ENCODE assay signal across 9 mouse cellular contexts in genomic region chr3:51539567-51540408, GRCm38 (mm10). TPM values are rescaled to one million over a fixed set of nuclear protein-coding genes. Genes with fewer than 3 reads are reported as not detected.
DNase-seq lines count a peak whose midpoint lies in the region; ATAC-seq and TF ChIP-seq lines count a peak whose summit lies in the region.
"Had no signal": no experiment of that assay in that cellular context is flagged by ENCODE, and none has a peak within 500 bp of the region (broad histone marks: within the 10 kb centered on the region; RNA-seq: fewer than 3 reads in every experiment).

No protein-coding gene starts in this region.

- no peak overlapping the region for H3K27ac ChIP-seq in bone marrow macrophage, adult 2 months (ENCODE audit: insufficient read depth, low read depth, low read length)
- H3K27ac ChIP-seq in embryonic fibroblast, embryonic 13.5 days (ENCODE audit: insufficient read depth, low read length) = no peak overlapping the region
- H3K27ac ChIP-seq in hindbrain, embryonic 16.5 days (ENCODE audit: low read depth, low read length) = no peak overlapping the region
- H3K27ac ChIP-seq in neural tube, embryonic 14.5 days (ENCODE audit: low read depth, low read length) = no peak overlapping the region
- H3K27ac ChIP-seq: neural tube, embryonic 12.5 days had no signal

- no peak overlapping the region for H3K4me2 ChIP-seq in hindbrain, embryonic 16.5 days (ENCODE audit: low read length)
- H3K4me2 ChIP-seq in neural tube, embryonic 14.5 days (ENCODE audit: low read depth, low read length) = no peak overlapping the region
- H3K4me2 ChIP-seq: neural tube, embryonic 12.5 days had no signal

- no peak overlapping the region for H3K4me3 ChIP-seq in bone marrow macrophage, adult 2 months (ENCODE audit: insufficient read depth, low read length)
- H3K4me3 ChIP-seq in embryonic fibroblast, embryonic 13.5 days (ENCODE audit: insufficient read depth, low read length) = no peak overlapping the region
- no peak overlapping the region for H3K4me3 ChIP-seq in hindbrain, embryonic 16.5 days (ENCODE audit: low read length)
- no peak overlapping the region for H3K4me3 ChIP-seq in neural tube, embryonic 14.5 days (ENCODE audit: low read depth, low read length)
- H3K4me3 ChIP-seq: neural tube, embryonic 12.5 days had no signal

- ATAC-seq in hindbrain, embryonic 16.5 days = peak; percentile 60; the same call in 1 of the 2 replicates
- 0 out of 2 replicates have a peak, but pooled peaks have one; percentile 50 for ATAC-seq in neural tube, embryonic 14.5 days (ENCODE audit: low read depth)

- no peaks in the 10 kb centered on the region for H3K27me3 ChIP-seq in hindbrain, embryonic 16.5 days (replicated peaks; ENCODE audit: control insufficient read depth, insufficient read depth, low read length)
- no peaks in the 10 kb centered on the region for H3K27me3 ChIP-seq in neural tube, embryonic 14.5 days (ENCODE audit: control insufficient read depth, insufficient read depth, low read length)
- H3K27me3 ChIP-seq: neural tube, embryonic 12.5 days had no signal

- WGBS in hindbrain, embryonic 16.5 days = 56% methylated on average over 15 of the region's 15 CpGs
- 59% methylated on average over 15 of the region's 15 CpGs for WGBS in neural tube, embryonic 14.5 days

- TF ChIP-seq CTCF in bone marrow macrophage, adult 2 months (IDR thresholded peaks at IDR 0.05; ENCODE audit: low read depth, low read length) = peak; percentile 46; the same call in 1 of the 2 replicates
- peak; percentile 53; the same call in 1 of the 2 replicates for TF ChIP-seq CTCF in embryonic fibroblast, embryonic 13.5 days (IDR thresholded peaks at IDR 0.05; ENCODE audit: borderline replicate concordance, insufficient read depth, low read length)

- H3K36me3 ChIP-seq in hindbrain, embryonic 16.5 days (ENCODE audit: control insufficient read depth, insufficient read depth, low read length) = peaks cover 36% of the 10 kb centered on the region
- H3K36me3 ChIP-seq in neural tube, embryonic 14.5 days (ENCODE audit: control insufficient read depth, insufficient read depth, low read length) = peaks cover 29% of the 10 kb centered on the region

- no peaks in the 10 kb centered on the region for H3K9me3 ChIP-seq in hindbrain, embryonic 16.5 days (ENCODE audit: control insufficient read depth, low read length)
- no peaks in the 10 kb centered on the region for H3K9me3 ChIP-seq in neural tube, embryonic 14.5 days (ENCODE audit: control insufficient read depth, low read length)
- H3K9me3 ChIP-seq: neural tube, embryonic 12.5 days had no signal

- TF ChIP-seq POLR2A in bone marrow macrophage, adult 2 months (IDR thresholded peaks at IDR 0.05; ENCODE audit: borderline replicate concordance, low read depth, low read length) = no peak
- no peak for TF ChIP-seq POLR2A in embryonic fibroblast, embryonic 13.5 days (IDR thresholded peaks at IDR 0.05; ENCODE audit: low read depth, low read length)

- DNase-seq in ovary, adult 18-20 months (ENCODE audit: low spot score) = peak; percentile 32
- no peak for DNase-seq in ovary, postnatal 10 days (ENCODE audit: low spot score)
- DNase-seq in liver = peak; percentile 87
- DNase-seq in thymus, postnatal 14 days = peak; percentile 90

- peaks cover 9% of the 10 kb centered on the region for H3K4me1 ChIP-seq in bone marrow macrophage, adult 2 months (ENCODE audit: control insufficient read depth, insufficient read depth, low read length)
- H3K4me1 ChIP-seq in embryonic fibroblast, embryonic 13.5 days (ENCODE audit: control insufficient read depth, insufficient read depth, low read length) = no peaks in the 10 kb centered on the region
- peaks cover 4% of the 10 kb centered on the region; the same call in 1 of the 2 replicates for H3K4me1 ChIP-seq in hindbrain, embryonic 16.5 days (ENCODE audit: control insufficient read depth, insufficient read depth, low read depth, low read length)
- 0 out of 2 replicates have a peak, but pooled peaks cover 5% of the 10 kb centered on the region for H3K4me1 ChIP-seq in neural tube, embryonic 14.5 days (ENCODE audit: control insufficient read depth, insufficient read depth, low read length)
- H3K4me1 ChIP-seq: neural tube, embryonic 12.5 days had no signal

- no peak overlapping the region for H3K9ac ChIP-seq in hindbrain, embryonic 16.5 days (ENCODE audit: low read depth, low read length)
- H3K9ac ChIP-seq in neural tube, embryonic 14.5 days (replicated peaks; ENCODE audit: low read depth, low read length) = no peak overlapping the region
- H3K9ac ChIP-seq: neural tube, embryonic 12.5 days had no signal

RNA-seq across cellular contexts. Expression of gene Setd7, which starts 20.9 kb away (rescaled TPM):
- 26.2 and 28.6 TPM in 2 replicates for polyA plus RNA-seq in bone marrow macrophage, adult 2 months (2012; ENCODE audit: insufficient read depth, insufficient read length, missing spikeins)
- 46.0 and 54.3 TPM in 2 replicates for polyA plus RNA-seq in embryonic fibroblast, embryonic 13.5 days (2011; ENCODE audit: insufficient read length, low read depth, missing spikeins)
- polyA plus RNA-seq in hindbrain, embryonic 16.5 days (2015; fragmentation: Nextera tagmentation; extraction: Ambion mirVana) = 2.1 and 2.7 TPM in 2 replicates
- polyA plus RNA-seq in neural tube, embryonic 14.5 days (2014; fragmentation: Nextera tagmentation; extraction: Ambion mirVana) = 3.0 and 4.2 TPM in 2 replicates

RNA-seq across cellular contexts. Expression of gene Rab33b, which starts 56.1 kb away (rescaled TPM):
- polyA plus RNA-seq in bone marrow macrophage, adult 2 months (2012; ENCODE audit: insufficient read depth, insufficient read length, missing spikeins) = 15.6 and 16.6 TPM in 2 replicates
- polyA plus RNA-seq in embryonic fibroblast, embryonic 13.5 days (2011; ENCODE audit: insufficient read length, low read depth, missing spikeins) = 23.2 and 24.5 TPM in 2 replicates
- polyA plus RNA-seq in hindbrain, embryonic 16.5 days (2015; fragmentation: Nextera tagmentation; extraction: Ambion mirVana) = 29.2 and 32.0 TPM in 2 replicates
- 24.5 and 31.1 TPM in 2 replicates for polyA plus RNA-seq in neural tube, embryonic 14.5 days (2014; fragmentation: Nextera tagmentation; extraction: Ambion mirVana)
